Mouse (Mus musculus) intestine, postnatal 0 days (tissue): ENCODE data around the gene Soat2. TPM values are rescaled to one million over a fixed set of nuclear protein-coding genes. Genes with fewer than 3 reads are reported as not detected.
A peak's percentile ranks its signal among the peaks of the same experiment; 100 is the strongest.

Experiments
- ATAC-seq: fragments of 200-750 bp; cut with Nextera tagmentation; 2 replicates; pipeline ENCODE4 v1.8.0; 2017; ENCODE audit warnings: mild to moderate bottlenecking, moderate TSS enrichment, moderate library complexity
- H3K27ac ChIP-seq: fragments of 300-500 bp; sonication (generic); 2 replicates; pipeline ENCODE4 v1.5.1; 2014; ENCODE audit warnings: mild to moderate bottlenecking, low read depth, low read length, moderate library complexity
- H3K27me3 ChIP-seq: fragments of 300-500 bp; sonication (generic); replicated peaks from 2 replicates; pipeline ENCODE4 v1.6.1; 2014; ENCODE audit warnings: low read length, mixed read lengths; ENCODE audit not compliant: control insufficient read depth, insufficient read depth
- H3K36me3 ChIP-seq: fragments of 300-500 bp; sonication (generic); 2 replicates; pipeline ENCODE4 v1.6.1; 2014; ENCODE audit warnings: mild to moderate bottlenecking, moderate library complexity; ENCODE audit not compliant: control insufficient read depth, insufficient read depth
- H3K4me1 ChIP-seq: fragments of 300-500 bp; sonication (generic); replicated peaks from 2 replicates; pipeline ENCODE4 v1.6.1; 2014; ENCODE audit warnings: antibody characterized with exemption, low read length, mixed read lengths; ENCODE audit not compliant: control insufficient read depth, insufficient read depth
- H3K4me2 ChIP-seq: fragments of 300-500 bp; sonication (generic); replicated peaks from 2 replicates; pipeline ENCODE4 v1.6.1; 2014; ENCODE audit warnings: low read depth, mild to moderate bottlenecking, moderate library complexity
- H3K4me3 ChIP-seq: fragments of 300-500 bp; sonication (generic); 2 replicates; pipeline ENCODE4 v1.5.1; 2014; ENCODE audit warnings: low read depth, low read length
- H3K9ac ChIP-seq: fragments of 300-500 bp; sonication (generic); 2 replicates; pipeline ENCODE4 v1.6.1; 2014; ENCODE audit warnings: mild to moderate bottlenecking, low read depth, low read length
- H3K9me3 ChIP-seq: fragments of 300-500 bp; sonication (generic); 2 replicates; pipeline ENCODE4 v1.6.1; 2016; ENCODE audit warnings: mixed run types; ENCODE audit not compliant: control insufficient read depth
- CTCF ChIP-seq: sonication (generic); IDR thresholded peaks from 2 replicates; pipeline ENCODE4 v1.5.1; 2016; ENCODE audit warnings: low read depth, mild to moderate bottlenecking, control low read depth, antibody characterized with exemption, moderate library complexity
- WGBS: fragments of 180-500 bp; shearing (Covaris S2); extraction: QIAGEN DNeasy Blood & Tissue Kit; methylation state at CpG from one replicate; pipeline ENCODE4 v1.1.7; 2014; 5-methylcytosine and 5-hydroxymethylcytosine counted together
- polyA plus RNA-seq: library from polyadenylated mRNA; unstranded; fragments of >200 nt; fragmentation: Nextera tagmentation; extraction: Ambion mirVana; gene quantifications from 2 replicates; pipeline ENCODE4 v1.2.1, GENCODE M21; 2015

The Soat2 gene
- polyA plus RNA-seq, 1 experiment from 2014 or later: 52.7 TPM

DNA sequence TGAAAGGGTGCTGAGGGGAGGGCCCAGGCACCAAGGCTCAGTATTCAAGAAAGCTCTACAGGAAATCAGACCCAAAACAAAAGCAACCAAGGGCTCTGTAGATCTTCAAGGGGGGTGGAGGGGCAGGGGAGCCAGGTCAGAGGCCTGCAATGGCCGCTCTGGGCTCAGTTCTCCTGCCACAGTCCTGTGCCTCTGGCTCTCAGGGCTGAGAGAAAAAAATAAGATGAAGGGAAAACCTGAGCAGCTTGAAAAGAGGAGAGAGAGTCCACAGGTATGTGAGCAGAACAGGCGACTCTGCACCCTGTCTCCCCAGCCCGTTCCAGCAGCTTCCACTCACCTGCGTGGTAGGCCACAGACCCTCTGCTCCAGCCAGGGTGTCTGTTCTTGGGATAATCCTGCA lies 31.7 kb upstream of the Soat2 start:
- Histone ChIP-seq H3K36me3 (peaks cover 82% of the 10 kb centered on the region), H3K4me1 (peaks cover 4% of the 10 kb centered on the region; the same call in 1 of the 2 replicates), H3K27ac (no peak overlapping the region), H3K9ac (no peak overlapping the region), H3K4me3 (no peak overlapping the region), H3K27me3 (no peaks in the 10 kb centered on the region), H3K9me3 (no peaks in the 10 kb centered on the region), H3K4me2 (no peak overlapping the region)
- no peak for ATAC-seq
- WGBS: 88% methylated on average over 4 of the region's 4 CpGs
- no peak for TF ChIP-seq CTCF

DNA sequence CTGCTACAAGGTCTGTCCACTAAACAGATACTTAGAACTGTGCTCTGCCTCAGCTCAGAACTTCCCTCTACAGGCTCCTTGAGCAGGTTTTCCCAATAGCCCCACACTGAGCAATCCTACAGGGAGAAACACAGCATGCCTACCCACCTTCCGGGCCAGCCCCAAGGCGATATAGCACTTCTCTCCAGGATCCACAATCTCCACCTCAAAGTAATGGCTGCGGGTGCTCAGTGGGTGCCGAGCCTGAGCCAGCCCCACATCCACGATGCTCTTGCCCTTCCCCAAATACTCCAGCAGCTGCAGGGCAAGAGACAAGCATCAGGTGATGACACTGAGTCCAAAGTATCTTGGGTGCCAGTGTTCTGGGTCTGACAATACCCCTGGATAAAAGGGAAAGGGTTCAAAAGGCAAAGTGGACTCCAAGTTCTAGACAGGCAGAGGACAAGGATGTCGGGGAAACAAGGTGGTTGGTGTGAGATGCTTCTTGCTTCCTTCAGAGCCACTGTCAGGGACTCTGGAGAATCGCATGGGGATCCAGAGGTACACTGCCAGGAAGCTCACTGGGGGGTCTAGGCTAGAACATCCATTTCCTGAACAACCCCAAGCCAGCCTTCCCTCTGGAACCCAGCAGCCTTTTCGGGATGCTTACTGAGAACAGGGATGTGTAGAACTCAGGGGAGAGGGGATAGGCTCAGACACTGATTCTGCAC lies 31.1 kb upstream of the Soat2 start:
- Histone ChIP-seq H3K4me1 (peaks cover 4% of the 10 kb centered on the region; the same call in 1 of the 2 replicates), H3K36me3 (peaks cover 75% of the 10 kb centered on the region), H3K27ac (0 out of 2 replicates have a peak overlapping the region, but pooled peaks have one; percentile 15), H3K4me2 (no peak overlapping the region), H3K27me3 (no peaks in the 10 kb centered on the region), H3K9ac (no peak overlapping the region), H3K4me3 (no peak overlapping the region), H3K9me3 (no peaks in the 10 kb centered on the region)
- WGBS: 78% methylated on average over 8 of the region's 8 CpGs
- no peak for ATAC-seq
- no peak for TF ChIP-seq CTCF

DNA sequence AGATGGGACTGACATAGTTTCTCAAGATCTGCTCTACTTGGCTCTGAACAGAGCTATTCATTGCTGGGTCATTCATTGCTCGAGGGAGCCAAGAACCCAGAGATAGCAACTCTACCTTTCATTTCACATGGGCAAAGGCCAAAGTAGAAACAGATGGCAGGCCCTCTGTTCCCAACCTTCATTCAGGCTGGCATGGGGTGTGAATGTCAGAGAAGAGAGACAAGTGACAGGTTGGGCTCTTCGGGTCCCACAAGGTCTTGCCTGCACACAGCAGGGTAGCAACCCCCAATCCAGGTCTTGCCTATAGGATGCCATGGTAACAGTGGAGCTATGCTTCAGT lies 30.5 kb upstream of the Soat2 start:
- H3K4me3 ChIP-seq: no peak overlapping the region
- no peak for ATAC-seq
- no peaks in the 10 kb centered on the region for H3K27me3 ChIP-seq
- H3K4me1 ChIP-seq: peaks cover 4% of the 10 kb centered on the region; the same call in 1 of the 2 replicates
- no peaks in the 10 kb centered on the region for H3K9me3 ChIP-seq
- H3K36me3 ChIP-seq: peaks cover 76% of the 10 kb centered on the region
- H3K4me2 ChIP-seq: no peak overlapping the region
- TF ChIP-seq CTCF: no peak
- no peak overlapping the region for H3K27ac ChIP-seq
- no peak overlapping the region for H3K9ac ChIP-seq
- 79% methylated on average over 2 of the region's 2 CpGs for WGBS

DNA sequence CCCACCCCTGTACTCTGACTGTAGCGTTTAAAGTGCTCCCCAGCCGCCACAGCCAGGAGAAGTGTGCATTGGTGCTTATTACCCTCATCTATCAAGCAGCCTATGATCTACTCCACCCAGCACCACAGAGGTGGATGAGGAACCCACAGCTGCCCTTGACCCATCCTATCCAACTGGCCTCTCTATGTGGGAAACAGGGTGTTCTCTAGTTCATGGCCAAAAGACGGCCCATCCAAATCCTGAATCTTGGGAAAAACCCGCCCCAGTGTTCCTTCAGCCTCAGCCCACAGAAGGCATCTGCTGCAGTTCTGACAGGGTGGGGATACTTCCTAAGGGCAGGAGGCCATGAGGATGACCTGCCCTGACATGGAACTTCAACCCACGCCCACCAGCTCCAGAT lies 29.8 kb upstream of the Soat2 start:
- H3K9me3 ChIP-seq: no peaks in the 10 kb centered on the region
- no peak overlapping the region for H3K27ac ChIP-seq
- no peaks in the 10 kb centered on the region for H3K27me3 ChIP-seq
- H3K4me2 ChIP-seq: no peak overlapping the region
- no peak overlapping the region for H3K9ac ChIP-seq
- H3K4me3 ChIP-seq: no peak overlapping the region
- H3K4me1 ChIP-seq: peaks cover 4% of the 10 kb centered on the region; the same call in 1 of the 2 replicates
- ATAC-seq: no peak
- peaks cover 74% of the 10 kb centered on the region for H3K36me3 ChIP-seq
- WGBS: 89% methylated on average over 5 of the region's 5 CpGs
- no peak for TF ChIP-seq CTCF

DNA sequence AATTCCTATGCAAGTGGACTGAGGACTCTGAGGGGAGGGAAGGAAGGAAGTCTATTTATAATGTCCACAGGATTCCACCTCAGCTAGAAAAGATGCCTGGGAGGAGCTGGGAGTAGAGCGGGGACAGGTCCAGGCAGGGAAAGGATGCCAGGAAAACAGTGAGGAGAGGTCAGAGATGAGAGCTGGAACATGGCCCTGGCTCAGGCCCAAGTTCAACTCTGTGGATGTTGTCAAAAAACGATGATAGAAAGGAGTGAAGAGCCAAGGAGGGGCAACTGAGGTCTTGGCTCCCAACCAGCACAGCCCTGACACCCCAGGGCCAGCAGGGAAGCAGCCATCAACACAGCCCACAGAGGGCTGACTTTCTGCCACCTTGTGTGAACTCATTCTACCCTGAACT lies 24.0 kb upstream of the Soat2 start:
- H3K27ac ChIP-seq: no peak overlapping the region
- no peak overlapping the region for H3K4me2 ChIP-seq
- no peak overlapping the region for H3K4me3 ChIP-seq
- H3K9me3 ChIP-seq: no peaks in the 10 kb centered on the region
- no peak overlapping the region for H3K9ac ChIP-seq
- WGBS: 72% methylated on average over 2 of the region's 2 CpGs
- no peak for TF ChIP-seq CTCF
- no peaks in the 10 kb centered on the region for H3K27me3 ChIP-seq
- ATAC-seq: no peak
- H3K4me1 ChIP-seq: no peaks in the 10 kb centered on the region
- H3K36me3 ChIP-seq: peaks cover 70% of the 10 kb centered on the region

DNA sequence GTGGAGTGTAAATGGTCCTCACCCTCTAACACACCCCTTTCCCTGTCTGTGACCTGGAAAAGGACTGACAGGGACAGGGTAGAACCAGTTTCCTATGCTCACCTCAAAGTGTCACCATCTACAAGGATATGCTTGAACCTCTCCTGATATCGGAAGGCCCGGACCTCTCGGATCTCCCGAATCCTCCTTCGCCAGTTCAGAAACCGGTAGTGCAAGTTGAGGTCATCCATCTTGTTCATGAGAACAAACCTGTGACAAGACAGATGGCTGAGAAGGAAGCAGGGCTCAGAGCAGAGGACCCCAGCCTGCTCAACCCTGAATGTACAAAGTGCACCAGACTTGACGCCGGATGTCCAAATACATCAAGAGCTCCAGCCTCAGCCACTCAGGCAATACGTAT lies 17.0 kb upstream of the Soat2 start:
- Histone ChIP-seq H3K9ac (no peak overlapping the region), H3K27me3 (no peaks in the 10 kb centered on the region), H3K36me3 (peaks cover 39% of the 10 kb centered on the region), H3K4me1 (no peaks in the 10 kb centered on the region), H3K27ac (no peak overlapping the region), H3K4me3 (no peak overlapping the region), H3K4me2 (no peak overlapping the region), H3K9me3 (no peaks in the 10 kb centered on the region)
- ATAC-seq: no peak
- WGBS: 61% methylated on average over 9 of the region's 9 CpGs
- TF ChIP-seq CTCF: no peak
